Mouse (Mus musculus) spleen, postnatal 14 days (tissue): ENCODE measurements around the gene Asmt.

Experiments
- DNase-seq, 2 experiments: peaks; one replicate each; pipeline ENCODE4 v3.0.0; 2021 to 2022; ENCODE audit warnings: low spot score in 2 of 2

Asmt gene

DNA sequence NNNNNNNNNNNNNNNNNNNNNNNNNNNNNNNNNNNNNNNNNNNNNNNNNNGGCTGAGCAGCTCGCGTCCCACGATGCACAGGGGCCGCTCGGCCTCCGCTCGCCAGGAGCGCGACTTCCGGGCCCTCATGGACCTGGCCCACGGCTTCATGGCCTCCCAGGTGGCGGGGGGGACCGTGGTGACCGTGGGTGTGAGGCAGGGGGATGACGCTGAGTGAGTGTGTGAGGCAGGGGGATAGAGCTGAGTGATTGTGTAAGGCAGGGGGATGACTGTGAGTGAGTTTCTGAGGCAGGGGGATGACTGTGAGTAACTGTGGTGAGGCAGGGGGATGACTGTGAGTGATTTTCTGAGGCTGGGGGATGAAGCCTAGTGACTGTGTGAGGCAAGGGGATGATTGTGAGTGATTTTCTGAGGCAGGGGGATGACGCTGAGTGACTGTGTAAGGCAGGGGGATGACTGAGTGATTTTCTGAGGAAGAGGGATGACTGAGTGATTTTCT, at the start of gene Asmt:
TSS of gene Asmt (plus strand) at position 51 of the 499 bp plus-strand sequence.
- no peak for DNase-seq

DNA sequence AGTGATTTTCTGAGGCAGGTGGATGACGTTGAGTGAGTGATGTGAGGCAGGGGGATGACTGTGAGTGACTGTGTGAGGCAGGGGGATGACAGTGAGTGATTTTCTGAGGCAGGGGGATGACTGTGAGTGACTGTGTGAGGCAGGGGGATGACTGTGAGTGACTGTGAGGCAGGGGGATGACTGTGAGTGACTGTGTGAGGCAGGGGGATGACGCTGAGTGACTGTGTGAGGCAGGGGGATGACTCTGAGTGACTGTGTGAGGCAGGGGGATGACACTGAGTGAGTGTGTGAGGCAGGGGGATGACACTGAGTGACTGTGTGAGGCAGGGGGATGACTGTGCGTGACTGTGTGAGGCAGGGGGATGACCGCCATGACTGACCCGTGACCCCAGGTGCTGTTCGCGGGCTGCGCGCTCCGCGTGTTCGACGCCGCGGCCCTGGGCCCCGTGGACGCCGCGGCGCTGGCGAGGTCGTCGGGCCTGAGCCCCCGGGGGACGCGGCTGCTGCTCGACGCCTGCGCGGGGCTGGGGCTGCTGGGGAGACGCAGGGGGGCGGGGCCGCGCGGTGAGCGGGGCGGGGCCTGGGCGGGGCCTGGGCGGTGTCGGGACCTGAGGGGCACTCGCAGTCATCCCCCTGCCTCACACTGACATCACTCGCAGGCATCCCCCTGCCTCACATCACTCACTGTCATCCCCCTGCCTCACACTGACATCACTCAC, 948 bp downstream of the Asmt start:
- no peak for DNase-seq

DNA sequence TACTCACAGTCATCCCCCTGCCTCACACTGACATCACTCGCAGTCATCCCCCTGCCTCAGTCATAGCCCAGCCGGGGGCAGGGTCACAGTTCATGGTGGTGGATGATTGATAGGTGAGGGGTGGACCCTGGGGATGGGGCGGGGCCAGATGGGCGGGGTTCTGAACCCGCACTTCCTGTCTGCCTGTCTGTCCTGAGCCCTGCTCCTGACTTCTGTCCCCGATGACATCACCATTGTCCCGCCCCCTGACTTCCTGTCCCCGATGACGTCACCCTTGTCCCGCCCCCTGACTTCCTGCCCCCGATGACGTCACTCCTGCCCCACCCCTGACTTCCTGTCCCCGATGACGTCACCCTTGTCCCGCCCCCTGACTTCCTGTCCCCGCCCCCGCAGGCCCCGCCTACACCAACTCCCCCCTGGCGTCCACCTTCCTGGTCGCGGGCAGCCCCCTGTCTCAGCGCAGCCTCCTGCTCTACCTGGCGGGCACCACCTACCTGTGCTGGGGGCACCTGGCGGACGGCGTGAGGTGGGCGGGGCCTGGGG, 1.9 kb downstream of the Asmt start:
- no peak for DNase-seq

DNA sequence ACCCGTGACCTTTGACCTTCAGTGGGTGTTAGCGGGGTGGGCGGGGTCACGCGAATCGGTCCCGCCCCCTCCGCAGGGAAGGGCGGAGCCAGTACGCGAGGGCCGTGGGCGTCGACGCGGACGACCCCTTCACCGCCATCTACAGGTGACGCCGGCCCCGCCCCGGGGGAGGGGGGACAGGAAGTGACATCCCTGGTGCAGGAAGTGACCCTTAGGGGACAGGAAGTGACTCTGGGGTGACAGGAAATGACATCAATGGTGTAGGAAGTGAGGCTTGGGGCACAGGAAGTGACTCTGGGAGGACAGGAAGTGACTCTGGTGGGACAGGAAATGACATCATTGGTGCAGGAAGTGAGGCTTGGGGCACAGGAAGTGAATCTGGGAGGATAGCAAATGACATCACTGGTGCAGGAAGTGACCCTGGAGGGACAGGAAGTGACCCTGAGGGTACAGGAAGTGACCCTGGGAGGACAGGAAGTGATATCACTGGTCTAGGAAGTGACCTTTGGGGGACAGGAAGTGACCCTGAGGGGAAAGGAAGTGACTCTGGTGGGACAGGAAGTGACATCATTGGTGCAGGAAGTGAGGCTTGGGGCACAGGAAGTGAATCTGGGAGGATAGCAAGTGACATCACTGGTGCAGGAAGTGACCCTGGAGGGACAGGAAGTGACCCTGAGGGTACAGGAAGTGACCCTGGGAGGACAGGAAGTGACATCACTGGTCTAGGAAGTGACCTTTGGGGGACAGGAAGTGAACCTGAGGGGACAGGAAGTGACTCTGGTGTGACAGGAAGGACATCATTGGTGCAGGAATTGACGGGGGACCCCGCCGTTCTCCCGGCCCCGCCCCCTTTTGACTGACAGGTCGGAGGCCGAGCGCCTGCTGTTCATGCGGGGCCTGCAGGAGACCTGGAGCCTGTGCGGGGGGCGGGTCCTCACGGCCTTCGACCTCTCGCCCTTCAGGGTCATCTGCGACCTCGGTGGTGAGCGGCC, 2.7 kb downstream of the Asmt start:
- no peak for DNase-seq

- no peak for DNase-seq
Measured at GRCm38 (mm10) chrX:170675923-170676605, 3.6 kb downstream of the Asmt start.

DNA sequence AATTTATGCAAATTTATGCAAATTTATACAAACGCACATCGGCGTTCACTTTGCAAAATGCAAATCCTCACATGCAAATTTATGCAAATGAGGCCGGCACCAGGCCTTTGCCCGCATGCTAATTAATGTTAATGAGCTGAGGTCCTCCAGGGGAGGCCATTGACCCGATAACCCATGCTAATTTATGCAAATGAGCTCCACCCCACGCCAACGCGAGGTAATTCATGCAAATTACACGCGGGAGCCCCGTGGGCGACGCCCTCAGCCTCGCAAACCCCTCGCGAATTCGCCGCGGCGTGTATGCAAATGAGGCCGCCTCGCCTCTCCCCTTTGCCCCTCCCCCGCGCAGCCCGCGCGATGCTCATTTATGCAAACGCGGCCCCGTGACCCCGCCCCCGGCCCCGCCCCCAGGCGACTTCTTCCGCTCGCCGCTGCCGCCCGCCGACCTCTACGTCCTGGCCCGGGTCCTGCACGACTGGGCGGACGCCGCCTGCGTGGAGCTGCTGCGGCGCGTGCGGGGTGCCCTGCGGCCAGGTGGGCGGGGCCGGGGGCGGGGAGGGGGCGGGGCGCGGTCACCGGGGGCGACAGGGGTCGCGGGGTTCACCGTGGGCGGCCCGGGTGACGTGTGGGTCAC, 4.3 kb downstream of the Asmt start:
- no peak for DNase-seq

DNA sequence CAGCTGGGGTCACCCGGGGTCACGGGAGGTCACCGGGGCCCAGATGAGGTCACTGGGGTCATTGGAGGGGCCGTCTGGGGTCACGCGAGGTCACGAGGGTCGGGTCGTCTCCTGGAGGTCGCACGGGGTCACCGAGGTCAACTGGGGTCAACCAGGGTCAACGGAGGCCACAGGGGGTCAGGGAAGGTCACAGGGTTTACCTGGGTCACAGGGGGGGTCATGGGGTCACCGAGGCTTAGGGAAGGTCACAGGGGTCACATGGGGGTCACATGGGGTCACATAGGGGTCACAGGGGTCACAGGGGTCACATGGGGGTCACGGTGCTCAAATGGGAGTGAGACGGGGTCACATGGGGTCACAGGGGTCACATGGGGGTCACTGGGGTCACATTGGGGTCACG, 4.8 kb downstream of the Asmt start:
- no peak for DNase-seq

DNA sequence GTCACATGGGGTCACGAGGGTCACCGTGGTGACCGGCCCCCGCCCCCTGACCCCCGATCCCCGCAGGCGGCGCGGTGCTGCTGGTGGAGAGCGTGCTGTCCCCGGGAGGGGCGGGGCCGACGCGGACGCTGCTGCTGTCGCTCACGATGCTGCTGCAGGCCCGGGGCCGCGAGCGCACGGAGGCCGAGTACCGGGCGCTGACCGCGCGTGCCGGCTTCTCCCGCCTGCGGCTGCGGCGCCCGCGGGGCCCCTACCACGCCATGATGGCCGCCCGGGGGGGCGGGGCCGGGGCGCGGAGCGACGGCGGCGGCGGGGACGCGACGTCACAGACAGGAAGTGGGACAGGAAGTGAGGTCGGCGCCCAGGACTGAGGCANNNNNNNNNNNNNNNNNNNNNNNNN, 5.2 kb downstream of the Asmt start:
- no peak for DNase-seq
